Mouse (Mus musculus) layer of hippocampus, postnatal 36 days (tissue): Measurements from ENCODE around the gene Tll2. TPM values are rescaled to one million over a fixed set of nuclear protein-coding genes. Genes with fewer than 3 reads are reported as not detected.

Source experiments
- DNase-seq, 2 experiments: peaks; one replicate each; pipeline ENCODE4 v3.0.0; 2022
- total RNA-seq, 2 experiments: library from RNA; stranded (reverse); gene quantifications; 2 replicates each; pipeline ENCODE4 v1.2.3; 2021

Gene Tll2
- total RNA-seq, result under 1 TPM; 0.58 to 0.85 TPM

DNA sequence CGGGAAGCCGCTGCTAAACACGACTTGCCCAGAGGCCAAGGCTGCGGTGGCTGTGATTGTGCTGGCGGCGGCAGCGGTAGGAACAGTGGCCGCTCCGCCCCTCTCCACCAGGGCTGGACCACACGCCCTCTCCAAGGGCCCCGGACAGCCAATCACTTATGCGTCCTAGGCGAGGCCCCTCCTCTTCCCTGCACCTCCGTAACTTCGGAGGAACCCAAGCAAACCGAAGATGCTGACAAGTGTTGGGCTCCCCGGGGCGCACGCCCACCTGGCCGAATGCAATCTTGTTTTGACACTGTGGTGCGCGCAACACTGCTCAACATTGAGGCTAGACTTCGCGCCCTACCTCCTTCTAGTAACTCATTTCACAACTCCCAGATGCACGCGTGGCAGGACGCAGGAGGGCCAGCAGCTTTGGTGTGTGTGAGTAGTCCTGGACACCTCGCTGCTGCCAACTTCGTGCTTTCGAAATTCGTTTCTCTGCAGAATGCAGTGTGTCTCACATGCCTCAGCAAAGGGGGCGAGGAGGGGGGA lies at the start of gene Tll2:
Gene Tll2, minus strand, starts transcription at position 25 of the 534 bp plus-strand sequence.
- DNase-seq, result no peak

DNA sequence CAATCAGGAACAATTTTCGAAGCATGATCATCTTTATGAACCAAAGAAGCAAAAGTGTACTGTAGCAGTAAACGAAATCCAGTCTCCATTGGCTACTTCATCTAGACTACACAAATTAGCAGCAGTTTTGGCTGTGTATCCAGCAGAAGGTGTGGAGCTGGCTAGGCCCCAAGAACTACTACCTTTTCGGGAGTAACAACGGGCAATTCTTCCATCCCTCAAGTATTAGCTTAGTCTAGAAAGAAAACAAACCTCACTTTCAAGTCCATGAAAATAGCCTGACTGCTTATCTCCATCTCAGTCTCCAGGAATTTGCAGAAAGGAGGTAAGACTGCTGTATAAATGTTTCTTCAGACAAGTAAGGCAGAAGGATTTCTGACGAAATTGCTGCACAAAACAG lies 47.9 kb upstream of the Tll2 start:
- DNase-seq, result no peak

DNA sequence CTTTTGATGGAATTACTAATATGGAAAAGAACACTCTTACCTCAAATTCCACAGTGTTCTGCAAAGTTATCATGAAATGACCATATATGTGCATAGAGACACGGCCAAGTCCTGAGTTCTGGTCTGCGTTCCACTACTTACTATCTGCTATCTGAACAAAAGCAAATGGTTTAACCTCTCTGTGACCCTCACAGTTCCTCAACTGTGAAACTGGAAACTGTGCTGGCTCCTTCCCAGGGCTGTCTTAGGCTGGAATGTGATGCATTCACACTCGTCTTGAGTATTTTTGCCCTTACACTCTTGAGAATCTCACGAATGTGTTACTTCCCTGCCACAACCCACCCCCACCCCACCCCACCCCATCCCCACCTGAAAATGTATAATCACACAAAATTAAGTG lies 42.3 kb upstream of the Tll2 start:
- no peak for DNase-seq

DNA sequence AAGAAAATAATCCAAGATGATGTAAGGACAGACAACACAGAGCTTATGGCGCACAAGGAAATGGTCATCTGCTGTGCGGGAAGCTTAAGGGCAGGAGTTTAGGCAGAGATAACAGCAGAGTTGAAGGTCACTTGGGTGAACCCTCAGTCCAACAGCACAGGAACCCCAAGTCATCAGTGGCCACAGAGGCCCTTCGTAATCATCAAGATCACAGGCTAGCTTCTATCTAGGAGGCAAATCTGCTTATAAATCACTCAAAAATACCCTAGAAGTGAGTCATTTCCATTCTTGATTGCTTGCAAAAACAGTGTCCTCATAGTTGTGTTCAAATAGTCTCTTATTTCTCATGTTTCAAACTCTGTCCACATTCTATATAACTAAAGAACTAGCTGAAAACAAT lies 41.6 kb upstream of the Tll2 start:
- DNase-seq, result no peak

DNA sequence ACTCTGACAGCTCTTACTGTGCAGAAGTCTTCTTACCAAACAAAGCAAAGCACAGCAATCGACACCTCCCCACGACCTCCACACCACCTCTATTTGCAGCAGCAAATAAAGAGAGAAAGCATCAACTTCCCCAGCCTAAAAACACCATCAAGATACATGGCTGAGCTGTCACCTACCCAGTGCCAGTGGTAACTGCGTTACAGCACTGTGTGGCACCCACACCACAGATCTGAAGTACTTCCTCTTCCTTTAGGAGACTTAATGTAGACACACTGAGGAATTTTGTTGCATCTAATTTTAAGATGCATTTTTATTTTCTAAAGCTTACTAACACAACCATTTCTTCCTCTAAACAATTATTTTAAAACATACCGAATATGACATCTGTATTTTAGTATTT lies 39.6 kb upstream of the Tll2 start:
- no peak for DNase-seq

DNA sequence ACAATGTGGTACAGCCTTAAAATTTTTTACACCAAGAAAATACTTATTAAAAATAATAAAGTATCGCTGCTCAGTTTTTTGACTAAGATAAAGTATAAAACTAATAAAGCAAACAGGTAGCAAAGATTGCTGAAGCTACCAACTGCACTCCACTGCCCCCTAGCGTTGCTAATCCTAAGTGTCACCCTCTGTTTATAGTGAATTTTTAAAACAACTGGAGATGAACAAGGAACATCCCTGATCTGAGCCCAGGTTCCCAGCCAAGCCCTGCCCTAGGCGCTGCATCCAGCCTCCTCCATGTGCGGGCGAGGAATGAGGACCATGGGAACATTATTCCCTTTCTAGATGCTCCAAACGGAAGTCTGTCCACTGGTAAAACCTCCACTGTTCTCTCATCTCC lies 37.9 kb upstream of the Tll2 start:
- DNase-seq, result peak; percentile 11 to 34

DNA sequence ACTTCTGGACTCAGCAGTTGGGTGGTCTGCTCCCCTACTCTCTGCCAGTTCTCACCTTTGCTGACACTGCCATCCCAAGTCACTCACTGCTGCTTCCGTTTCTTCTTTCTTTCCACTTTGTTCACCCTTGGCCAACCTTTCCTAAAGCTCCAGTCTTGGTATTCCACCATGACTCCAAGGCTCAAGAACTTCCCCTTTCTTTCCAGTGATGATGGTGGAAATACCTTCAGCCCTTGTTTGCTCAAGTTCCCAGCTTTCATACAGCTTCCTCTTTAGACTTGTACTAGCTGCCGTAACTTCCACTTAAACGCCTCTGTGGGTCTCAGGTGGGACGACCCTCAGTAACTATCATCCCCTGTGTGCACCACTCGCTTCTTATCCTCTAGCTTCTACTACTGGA lies 35.4 kb upstream of the Tll2 start:
- DNase-seq, result no peak

DNA sequence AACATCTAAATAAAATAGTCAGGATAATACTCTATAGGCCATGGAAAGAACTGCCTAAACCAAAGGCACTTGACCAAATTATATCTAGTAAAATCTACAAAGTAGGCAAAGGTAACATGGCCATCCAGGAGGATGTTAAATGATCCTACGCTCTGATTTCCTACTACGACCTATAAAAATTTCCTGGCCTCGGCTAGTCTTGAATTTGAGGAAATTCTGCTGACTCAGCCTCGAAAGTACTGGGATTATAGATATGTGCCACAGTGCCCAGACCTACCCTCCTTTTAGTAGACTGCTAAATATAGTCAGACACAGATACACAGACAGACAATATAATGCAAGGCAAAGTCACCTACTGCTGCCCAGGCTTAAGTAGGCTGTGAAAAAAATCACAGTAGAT lies 27.1 kb upstream of the Tll2 start:
- DNase-seq, result no peak

DNA sequence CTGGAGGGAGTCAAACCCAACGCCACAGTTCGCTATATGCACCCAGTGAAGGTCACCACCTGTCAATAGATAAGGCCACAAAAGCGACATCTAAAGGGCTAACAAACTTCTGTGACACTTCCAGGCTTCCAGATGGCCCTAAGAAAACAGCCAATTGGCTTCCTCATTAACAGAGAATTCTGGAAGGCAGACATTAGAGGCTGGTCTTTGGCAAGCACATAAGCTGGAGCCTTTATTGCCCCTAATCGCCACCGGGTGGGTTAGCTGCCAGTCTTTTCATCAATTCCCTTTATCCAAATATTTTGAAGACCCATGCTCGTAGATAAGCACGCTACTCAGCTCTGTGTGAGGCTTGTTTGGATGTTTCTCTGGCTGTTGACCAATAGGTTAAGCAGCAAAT lies 1.7 kb upstream of the Tll2 start:
- no peak for DNase-seq

DNA sequence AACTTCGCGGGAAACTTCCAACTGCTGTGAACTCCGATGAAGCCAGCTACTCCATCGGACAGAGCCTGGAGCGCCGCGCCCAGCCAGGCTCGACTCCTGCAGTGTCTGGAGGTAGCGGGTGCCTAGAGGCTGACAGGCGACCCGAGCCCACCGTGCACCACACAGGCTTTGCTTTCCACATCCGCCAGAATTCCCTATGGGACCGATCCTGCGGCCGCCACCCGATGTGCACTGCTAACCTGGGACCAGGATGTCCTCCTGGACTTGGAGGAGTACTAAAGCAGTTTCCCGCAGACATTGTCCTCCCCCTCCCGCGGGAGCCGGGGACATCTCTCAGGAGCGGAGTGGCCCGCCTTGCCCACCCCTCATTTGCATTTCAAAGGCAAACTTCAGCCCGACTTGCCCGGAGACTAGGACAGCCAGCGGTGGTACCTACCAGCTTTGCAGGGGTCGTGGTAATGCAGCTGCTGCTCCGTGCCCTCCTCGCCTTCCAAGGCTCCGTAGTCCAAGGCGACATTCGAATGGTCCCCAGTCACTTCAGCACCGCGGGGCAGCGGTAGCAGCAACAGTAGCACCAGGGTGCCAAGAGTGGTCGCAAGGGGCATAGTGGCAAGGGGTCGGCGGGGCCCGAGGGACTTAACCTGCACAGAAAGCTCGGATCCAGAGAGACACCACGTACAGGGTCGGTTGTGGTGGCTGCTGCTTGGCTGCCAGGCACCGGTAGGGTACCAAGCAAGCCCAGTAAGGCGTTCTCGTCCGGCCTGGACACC lies 409 bp downstream of the Tll2 start:
- DNase-seq, result no peak

DNA sequence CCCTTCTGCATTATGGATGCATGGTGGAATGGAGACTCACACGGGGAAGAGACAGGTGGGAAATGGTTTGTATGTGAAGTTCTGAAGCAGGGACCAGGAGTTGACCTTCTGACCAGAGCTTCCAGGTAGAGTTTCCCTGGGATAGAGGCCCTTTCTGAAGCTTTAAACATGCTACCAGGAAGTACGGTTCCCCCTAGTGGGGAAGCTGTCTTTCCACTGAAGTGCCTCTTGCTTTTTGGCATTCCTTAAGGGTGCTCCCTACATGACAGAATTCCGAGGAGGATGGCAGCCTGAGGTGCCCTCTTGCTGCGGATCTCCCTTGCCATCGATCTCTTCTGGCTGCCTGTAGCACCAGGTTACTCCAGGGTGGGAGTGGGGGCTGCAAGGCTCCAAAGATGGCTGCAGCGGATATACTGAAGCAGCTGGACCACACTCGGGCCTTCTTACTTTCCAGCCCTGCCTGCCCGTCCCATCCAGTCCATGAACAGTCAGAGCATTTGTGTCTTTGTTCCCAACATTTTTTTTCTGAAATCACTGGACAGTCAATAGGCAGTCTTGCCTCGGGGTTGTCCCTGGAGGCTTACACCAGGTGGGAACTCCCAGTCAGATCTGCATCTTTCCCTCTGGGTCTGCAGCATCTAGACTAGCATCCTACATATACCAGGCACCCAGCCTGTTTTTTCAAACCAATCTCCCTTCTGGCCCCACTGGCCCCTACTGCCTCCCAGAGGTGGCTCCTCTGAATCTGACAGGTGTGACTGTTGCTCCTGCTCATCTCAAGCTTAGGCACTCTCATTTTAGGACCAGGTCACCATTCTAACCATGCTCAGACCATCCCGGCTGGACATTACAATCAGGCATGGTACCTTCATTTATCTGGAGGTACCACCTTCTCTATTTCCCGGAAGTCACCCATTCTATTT lies 2.2 kb downstream of the Tll2 start:
- no peak for DNase-seq

DNA sequence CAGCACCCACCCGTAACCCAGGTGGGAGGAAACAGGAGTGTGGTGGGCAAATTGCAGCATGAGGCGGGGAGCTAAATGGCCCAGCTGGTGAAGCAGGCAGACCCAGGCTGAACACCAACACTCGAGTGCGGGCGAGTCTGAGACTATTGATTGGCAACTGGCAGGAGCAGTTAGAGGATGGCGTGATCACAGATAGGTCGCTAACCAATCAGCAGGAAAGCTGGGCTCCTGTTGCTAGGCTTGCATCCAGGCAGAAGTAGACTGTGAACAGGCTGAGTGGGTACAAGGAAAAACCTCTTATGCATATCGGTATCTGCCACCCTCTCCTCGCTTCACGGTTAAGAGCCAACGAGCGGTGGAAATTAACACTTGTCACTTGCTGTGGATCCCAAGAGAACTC lies 9.0 kb downstream of the Tll2 start:
- DNase-seq, result peak; percentile 51 to 66

DNA sequence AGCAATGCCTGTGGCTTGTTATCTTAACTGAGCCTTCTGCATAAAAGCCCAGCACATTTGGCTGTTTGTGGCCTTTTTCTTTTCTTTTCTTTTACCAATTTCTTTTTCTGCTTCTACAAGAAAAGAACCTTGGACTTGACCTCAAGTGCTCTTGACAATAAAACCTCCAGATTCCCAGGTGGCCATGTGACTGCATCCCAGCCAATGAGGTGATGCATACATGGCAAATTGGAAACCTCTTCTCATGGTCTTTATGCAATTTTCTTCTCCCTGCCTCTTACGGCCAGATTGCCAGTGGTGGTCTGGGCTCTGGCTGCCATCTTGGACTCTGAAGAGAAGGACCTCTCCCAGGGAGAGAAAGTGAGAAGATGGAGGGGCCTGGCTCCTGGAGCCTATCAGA lies 13.3 kb downstream of the Tll2 start:
- DNase-seq, result no peak

DNA sequence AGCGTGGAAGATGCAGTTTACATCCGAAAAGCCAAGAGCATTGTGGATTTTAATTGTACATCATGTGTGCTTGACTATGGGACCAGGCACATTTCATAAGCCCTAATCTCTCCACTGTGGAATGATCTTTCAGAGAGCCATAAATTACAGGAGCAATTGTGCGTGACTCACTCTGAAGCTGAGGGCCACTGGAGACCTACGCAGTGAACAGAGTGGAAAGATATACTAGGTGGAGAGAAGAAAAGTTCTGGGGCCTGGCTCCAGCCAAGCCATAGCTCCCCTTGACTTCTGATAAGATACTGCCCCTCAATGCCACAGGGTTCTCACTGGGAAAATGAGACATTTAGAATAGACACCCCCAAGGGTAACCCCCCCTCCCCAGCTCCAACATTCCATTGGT lies 13.7 kb downstream of the Tll2 start:
- no peak for DNase-seq

DNA sequence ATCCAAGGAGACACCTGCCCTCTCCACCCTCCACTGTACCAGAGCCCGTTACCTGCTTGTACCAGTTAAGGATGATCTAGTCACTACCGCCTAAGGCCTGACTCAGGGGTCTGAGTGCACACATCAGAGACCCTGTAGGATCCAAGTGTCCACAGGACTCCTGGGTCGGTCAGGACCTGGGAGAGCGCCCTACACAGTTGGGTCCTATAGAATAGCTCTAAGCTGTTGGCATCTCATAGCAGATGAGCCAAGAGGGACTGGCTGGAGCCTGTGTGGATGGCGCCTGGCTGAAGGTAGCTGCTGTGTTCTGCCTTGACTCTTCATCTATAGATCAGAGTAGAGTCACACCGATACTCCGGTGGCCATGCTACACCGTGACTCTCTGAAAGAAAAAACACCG lies 14.9 kb downstream of the Tll2 start:
- DNase-seq, result no peak

DNA sequence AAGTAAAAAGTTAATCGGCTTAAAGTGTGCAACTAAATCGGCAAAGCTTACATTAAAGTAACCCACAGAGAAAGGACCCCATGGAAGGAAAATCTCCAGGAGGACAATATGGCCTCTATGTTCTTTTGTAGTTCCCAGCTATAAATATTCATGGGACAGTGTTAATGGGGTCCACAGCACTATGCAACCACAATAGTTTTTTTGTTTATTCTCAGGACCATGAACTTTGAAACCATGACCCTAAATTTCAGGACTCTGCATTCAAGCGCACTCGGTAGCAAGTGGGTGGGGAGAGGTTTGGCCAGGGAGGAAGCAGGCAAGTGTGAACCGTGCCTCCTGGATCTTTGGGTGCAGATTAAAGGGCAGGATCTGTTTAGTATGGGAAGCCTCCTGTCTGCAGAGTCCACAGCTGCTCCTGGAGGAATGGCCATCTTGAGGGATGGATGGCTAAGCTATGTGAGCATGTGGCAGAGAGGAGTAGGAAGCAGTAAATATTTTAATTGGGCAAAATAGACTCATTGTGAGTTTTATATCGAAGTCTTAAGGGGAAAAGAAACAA lies 15.7 kb downstream of the Tll2 start:
- no peak for DNase-seq

DNA sequence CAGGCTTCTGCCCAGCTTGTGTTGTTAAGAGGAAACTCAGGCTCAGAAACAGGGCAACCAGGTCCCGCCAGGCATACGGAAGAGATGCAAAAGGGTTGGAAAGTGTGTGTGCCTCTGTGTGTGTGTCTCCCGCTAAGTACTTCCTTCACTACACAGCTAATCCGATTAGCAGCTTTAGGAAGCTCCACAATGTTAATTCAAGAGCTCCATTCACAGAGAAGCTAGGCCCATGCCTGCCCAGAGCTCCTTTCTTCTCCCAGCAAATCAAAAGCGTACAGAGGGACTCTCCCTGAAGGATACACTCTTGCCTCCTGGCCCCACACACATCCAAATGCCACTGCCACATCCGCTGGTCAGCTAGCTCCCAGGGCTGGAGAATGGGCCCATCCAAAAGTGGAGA lies 29.3 kb downstream of the Tll2 start:
- no peak for DNase-seq

DNA sequence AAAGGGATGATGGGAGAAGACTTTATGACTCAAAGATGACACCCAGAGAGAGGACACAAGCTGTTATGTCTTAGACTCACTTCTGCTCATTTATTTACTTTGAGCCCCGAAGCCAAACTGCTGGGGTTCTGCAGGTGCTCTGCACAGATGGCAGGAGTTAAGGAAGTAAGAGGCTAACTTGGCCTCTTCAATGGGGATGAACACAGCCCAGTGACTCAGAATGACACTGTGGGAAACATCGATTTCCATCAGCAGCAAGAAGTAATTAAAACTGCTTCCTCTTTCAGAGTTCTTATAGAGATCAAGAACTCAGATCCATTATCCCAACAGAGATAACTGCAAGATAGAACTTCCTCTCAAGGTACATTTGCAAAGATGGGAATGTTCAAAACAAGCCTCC lies 29.8 kb downstream of the Tll2 start:
- DNase-seq, result no peak

DNA sequence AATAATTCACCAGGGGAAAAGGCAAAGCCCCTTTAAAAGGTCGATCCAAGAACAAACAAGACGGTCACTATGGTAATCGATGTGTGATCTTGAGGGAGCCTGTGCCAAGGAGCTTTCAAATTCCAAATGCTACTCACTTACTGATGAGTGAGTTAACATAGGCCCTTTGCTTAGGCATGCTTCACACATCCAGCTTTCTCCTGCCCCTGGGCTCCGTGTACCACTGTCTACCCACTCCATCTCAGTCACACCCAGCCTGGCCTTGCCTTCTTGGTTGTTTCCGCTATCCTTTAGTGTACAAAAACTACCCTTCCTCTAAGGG lies 40.8 kb downstream of the Tll2 start:
- DNase-seq, result no peak

DNA sequence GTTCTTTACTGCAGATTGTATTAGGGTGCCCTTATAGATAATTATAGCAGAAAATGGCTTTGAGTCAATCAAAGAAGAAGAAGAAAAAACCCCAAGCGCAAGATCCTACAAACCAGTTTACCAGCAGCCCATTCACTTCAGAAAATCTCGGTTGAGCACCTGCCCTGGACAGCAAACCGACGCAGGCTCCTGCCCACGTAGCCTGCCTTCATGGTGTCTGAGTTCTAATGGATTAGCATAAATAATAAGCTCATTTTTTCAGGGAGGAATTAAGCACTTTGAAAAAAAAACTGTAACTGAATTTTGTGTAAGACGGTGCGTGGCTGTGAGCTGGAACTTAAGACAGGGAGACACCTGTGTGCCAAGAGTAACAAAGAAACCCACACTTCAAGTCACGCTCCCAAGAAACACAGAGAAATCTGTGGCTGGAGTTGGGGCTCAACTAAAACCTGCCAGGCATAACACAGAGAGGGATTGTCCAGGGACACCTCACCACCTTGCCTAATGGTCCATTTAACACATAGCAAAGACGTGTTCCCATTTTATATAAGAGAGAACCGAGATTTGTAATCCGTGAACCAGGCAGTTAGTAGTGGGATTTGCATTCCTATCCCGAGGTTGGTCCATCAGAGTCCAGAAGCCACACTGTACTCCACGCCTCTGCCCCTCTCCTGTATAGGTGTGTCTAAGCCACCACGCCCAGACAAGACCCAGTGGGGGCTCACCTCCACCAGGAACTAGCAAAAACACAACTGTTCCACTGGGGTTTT lies 41.3 kb downstream of the Tll2 start:
- DNase-seq, result no peak

DNA sequence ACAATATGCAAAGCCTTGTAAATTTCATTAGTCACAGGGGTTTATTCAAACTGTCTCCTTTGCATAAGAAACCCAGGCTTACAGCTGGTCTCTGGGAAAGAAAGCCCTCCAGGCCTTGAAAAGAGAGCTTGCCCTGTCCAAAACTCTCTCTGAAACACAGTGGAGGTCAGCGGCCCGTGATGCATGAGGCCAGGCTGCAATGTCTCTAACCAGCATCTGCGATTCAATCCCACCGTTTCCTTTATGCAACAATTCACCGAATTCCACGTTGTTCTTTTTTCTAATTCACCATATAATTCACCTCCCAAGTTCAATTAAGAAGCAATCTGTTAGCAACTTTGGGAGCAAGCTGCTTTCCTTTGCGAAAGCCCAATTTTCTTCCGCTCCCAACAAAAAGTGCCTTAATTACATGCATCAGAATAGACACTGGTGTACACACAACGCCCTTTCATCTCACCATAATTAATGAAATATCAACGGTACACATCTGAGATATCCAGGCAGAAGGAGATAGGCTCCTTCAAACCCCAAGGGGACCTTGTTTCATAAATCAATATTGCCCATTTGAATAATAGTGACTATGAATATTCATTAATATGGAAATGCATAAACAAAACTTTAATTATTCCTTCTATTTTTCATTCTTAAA lies 42.1 kb downstream of the Tll2 start:
- no peak for DNase-seq

DNA sequence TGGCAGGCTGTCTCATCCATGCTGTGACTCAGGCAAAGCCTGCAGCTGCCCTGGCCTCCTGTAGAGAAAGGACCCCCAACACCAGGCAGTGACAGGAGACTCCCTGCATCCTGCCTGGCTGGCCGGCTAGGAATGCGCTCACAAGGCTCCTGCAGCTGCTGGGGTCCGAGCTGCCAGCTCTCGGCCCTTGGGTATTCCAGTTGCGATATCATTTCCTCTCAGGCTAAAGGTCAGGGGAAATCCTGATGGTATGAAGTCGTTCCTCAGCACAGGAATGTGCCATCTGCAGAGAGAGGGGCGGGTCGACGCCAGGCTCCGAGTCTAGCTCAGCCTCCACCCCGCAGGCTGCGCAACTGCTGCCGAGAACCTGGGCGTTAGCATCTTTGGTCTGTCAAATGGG lies 46.2 kb downstream of the Tll2 start:
- no peak for DNase-seq
